Mouse (Mus musculus): ENCODE results near the gene Odf3.

DNA sequence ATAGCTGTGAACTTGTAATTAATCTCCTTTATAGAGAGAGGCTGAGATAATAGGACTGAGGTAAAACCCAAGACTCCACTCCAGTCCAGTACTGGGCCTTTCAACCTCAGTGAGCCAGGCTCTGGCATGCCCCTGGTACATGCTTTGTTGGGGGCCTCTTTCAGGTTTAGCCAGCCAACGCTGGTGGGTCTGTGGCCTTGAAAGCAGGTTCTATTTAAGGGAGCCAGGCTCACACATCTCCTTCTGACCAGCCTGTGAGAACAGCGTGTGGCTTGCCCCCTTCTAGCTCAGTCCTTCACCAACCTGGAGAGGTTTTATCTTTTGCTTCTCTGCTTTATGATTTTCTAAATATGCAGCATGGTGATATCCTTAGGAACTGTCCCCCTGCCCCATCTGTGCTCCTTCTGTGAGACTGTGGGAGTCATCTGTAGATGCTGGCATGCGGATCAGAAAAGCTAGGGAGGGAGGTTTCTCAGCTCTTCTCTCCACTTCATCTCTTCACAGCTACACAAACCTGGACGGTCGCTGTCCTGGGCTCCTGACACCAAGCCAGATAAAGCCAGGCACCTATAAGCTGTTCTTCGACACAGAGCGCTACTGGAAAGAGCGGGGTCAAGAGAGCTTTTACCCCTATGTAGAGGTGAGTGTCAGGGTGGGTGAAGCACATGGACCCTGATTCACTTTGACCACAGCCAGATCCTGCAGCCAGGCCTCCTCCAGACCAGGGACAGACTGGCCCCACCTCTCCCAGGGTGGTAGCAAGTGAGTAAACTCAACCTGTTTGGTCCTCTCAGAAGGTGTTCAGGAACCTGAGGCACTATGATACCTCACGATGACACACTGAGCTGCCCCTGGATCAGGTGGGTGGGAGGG lies 11.1 kb upstream of the Odf3 start:
- TF ChIP-seq CTCF (IDR thresholded peaks at IDR 0.05; ENCODE audit: low read depth) (no peak), EP300 (IDR thresholded peaks at IDR 0.05; ENCODE audit: low read depth) (no peak)
